Mouse (Mus musculus) MN1 (cell line): Measurements from ENCODE around the gene Uvrag.

ENCODE experiments used
- DNase-seq: peaks from one replicate; pipeline ENCODE4 v3.0.0-alpha.2; 2016; ENCODE audit warnings: low spot score

Gene Uvrag

GRCm38 (mm10) chr7:99021277-99021676 is 119.7 kb downstream of the Uvrag start:
- DNase-seq, result peak; percentile 29

GRCm38 (mm10) chr7:99020353-99020752 is 120.6 kb downstream of the Uvrag start:
- DNase-seq, result peak; percentile 74

GRCm38 (mm10) chr7:99017224-99017844 is 123.6 kb downstream of the Uvrag start:
- DNase-seq, result no peak

- DNase-seq, result no peak
These were observed 125.0 kb downstream of the Uvrag start for GRCm38 (mm10) chr7:99015914-99016313.

- no peak for DNase-seq
These were observed 125.5 kb downstream of the Uvrag start for GRCm38 (mm10) chr7:99015419-99015818.

GRCm38 (mm10) chr7:99014620-99015019 is 126.3 kb downstream of the Uvrag start:
- DNase-seq, result no peak

- no peak for DNase-seq
These were observed 133.2 kb downstream of the Uvrag start for GRCm38 (mm10) chr7:99007506-99008354.

GRCm38 (mm10) chr7:99003231-99003630 is 137.7 kb downstream of the Uvrag start:
- no peak for DNase-seq

GRCm38 (mm10) chr7:98998722-98999121 is 142.2 kb downstream of the Uvrag start:
- no peak for DNase-seq

GRCm38 (mm10) chr7:98997760-98998159 is 143.2 kb downstream of the Uvrag start:
- DNase-seq, result no peak

GRCm38 (mm10) chr7:98996791-98997190 is 144.2 kb downstream of the Uvrag start:
- DNase-seq, result no peak

- DNase-seq, result no peak
These were observed 145.7 kb downstream of the Uvrag start for GRCm38 (mm10) chr7:98995126-98995727.

GRCm38 (mm10) chr7:98994137-98994536 is 146.8 kb downstream of the Uvrag start:
- DNase-seq, result no peak

GRCm38 (mm10) chr7:98993395-98993794 is 147.5 kb downstream of the Uvrag start:
- no peak for DNase-seq

GRCm38 (mm10) chr7:98991204-98991761 is 149.7 kb downstream of the Uvrag start:
- no peak for DNase-seq

GRCm38 (mm10) chr7:98990510-98990909 is 150.4 kb downstream of the Uvrag start:
- DNase-seq, result no peak

GRCm38 (mm10) chr7:98986962-98987441 is 153.9 kb downstream of the Uvrag start:
- DNase-seq, result no peak

- no peak for DNase-seq
These were observed 155.0 kb downstream of the Uvrag start for GRCm38 (mm10) chr7:98985935-98986334.

GRCm38 (mm10) chr7:98985489-98985888 is 155.5 kb downstream of the Uvrag start:
- DNase-seq, result no peak

- no peak for DNase-seq
These were observed 156.6 kb downstream of the Uvrag start for GRCm38 (mm10) chr7:98984319-98984718.

- DNase-seq, result no peak
These were observed 157.9 kb downstream of the Uvrag start for GRCm38 (mm10) chr7:98983058-98983457.

- DNase-seq, result no peak
These were observed 159.5 kb downstream of the Uvrag start for GRCm38 (mm10) chr7:98981423-98981822.
